Mouse (Mus musculus): Measurements from ENCODE around the gene Dld. TPM values are rescaled to one million over a fixed set of nuclear protein-coding genes. Genes with fewer than 3 reads are reported as not detected.

Dld gene
- polyA plus RNA-seq, 1 experiment, result 60.9 TPM

GRCm38 (mm10) chr12:31294996-31295395 lies 56.3 kb downstream of the Dld start:
- no peak overlapping the region for H3K4me2 ChIP-seq (ENCODE audit: low read depth)
- no peak for TF ChIP-seq POLR2AphosphoS2 (IDR thresholded peaks at IDR 0.05; ENCODE audit: insufficient read length, low read depth)
- TF ChIP-seq MYOD1 (IDR thresholded peaks at IDR 0.05; ENCODE audit: control insufficient read depth in 1 of 3, insufficient read length in 2 of 3, low read depth in 2 of 3), result no peak
- TF ChIP-seq MAX (IDR thresholded peaks at IDR 0.05; ENCODE audit: low read depth), result no peak
- no peak for TF ChIP-seq CEBPB (IDR thresholded peaks at IDR 0.05; ENCODE audit: insufficient read depth, poor library complexity, severe bottlenecking)
- no peak for TF ChIP-seq USF1 (IDR thresholded peaks at IDR 0.05; ENCODE audit: low read depth)
- no peak for TF ChIP-seq TCF12 (IDR thresholded peaks at IDR 0.05; ENCODE audit: insufficient read depth, poor library complexity, severe bottlenecking)
- no peak for TF ChIP-seq POLR2A (IDR thresholded peaks at IDR 0.05; ENCODE audit: insufficient read length, low read depth)
- TF ChIP-seq SRF (IDR thresholded peaks at IDR 0.05; ENCODE audit: control insufficient read depth, insufficient read length, low read depth), result no peak
- TF ChIP-seq MYOG (IDR thresholded peaks at IDR 0.05; ENCODE audit: control insufficient read depth in 1 of 3, insufficient read depth in 1 of 3, insufficient read length in 2 of 3, low read depth in 2 of 3), result no peak
- H3K27me3 ChIP-seq (ENCODE audit: control insufficient read depth, insufficient read depth, insufficient read length), result no peaks in the 10 kb centered on the region
- no peaks in the 10 kb centered on the region for H3K79me2 ChIP-seq (ENCODE audit: control insufficient read depth, insufficient read depth)
- H3K4me3 ChIP-seq, result no peak overlapping the region
- no peak overlapping the region for H3ac ChIP-seq (ENCODE audit: control insufficient read depth, insufficient read length)
- peaks cover 38% of the 10 kb centered on the region for H3K36me3 ChIP-seq (ENCODE audit: control insufficient read depth, insufficient read depth)

GRCm38 (mm10) chr12:31294526-31294925 lies 56.7 kb downstream of the Dld start:
- TF ChIP-seq USF1 (IDR thresholded peaks at IDR 0.05; ENCODE audit: low read depth) (no peak), MYOD1 (IDR thresholded peaks at IDR 0.05; ENCODE audit: control insufficient read depth in 1 of 3, insufficient read length in 2 of 3, low read depth in 2 of 3) (peak in 2 of 3 experiments; percentile 66 to 80), MYOG (IDR thresholded peaks at IDR 0.05; ENCODE audit: control insufficient read depth in 1 of 3, insufficient read depth in 1 of 3, insufficient read length in 2 of 3, low read depth in 2 of 3) (peak; percentile 17 to 83 (median 75))
- Histone ChIP-seq H3K79me2 (ENCODE audit: control insufficient read depth, insufficient read depth) (no peaks in the 10 kb centered on the region), H3K4me3 (no peak overlapping the region), H3K4me2 (ENCODE audit: low read depth) (no peak overlapping the region), H3K36me3 (ENCODE audit: control insufficient read depth, insufficient read depth) (peaks cover 42% of the 10 kb centered on the region), H3K27me3 (ENCODE audit: control insufficient read depth, insufficient read depth, insufficient read length) (no peaks in the 10 kb centered on the region), H3ac (ENCODE audit: control insufficient read depth, insufficient read length) (no peak overlapping the region)

DNA sequence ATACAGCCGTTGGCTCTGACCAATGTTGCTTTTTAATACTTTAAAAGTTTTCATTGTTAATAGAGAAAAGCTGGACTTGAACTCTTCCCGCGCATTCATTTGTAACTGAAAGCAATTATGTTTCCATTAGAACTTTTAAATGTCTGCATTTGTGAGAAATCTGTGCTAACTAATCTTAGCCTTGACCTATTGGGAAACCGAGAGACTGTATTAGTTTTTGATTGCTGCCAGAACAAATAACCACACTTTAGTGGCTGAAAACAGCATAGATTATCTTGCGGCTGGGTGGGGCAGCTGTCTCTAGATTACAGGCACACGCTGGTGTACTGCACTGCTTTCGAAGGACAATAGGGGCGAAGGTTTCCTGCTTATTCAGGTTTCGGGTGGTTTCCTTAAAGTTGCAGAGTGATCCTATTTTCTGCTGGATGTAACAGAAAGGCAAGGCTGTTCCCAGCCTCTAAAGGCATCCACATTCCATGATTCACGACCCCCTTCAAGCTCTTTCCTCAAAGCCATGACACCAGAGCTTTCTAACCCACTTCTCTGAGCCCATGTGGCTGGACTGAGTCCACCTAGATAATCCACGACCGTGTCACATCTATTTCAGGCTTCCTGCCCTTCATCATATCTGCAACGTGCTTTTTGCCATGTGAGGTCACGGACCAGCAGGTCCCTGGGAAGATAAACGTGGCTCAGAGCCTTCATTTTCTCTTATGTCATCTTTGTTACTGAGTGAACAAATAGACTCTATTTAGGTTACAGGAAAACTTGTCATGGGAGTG lies 57.7 kb downstream of the Dld start:
- Histone ChIP-seq H3K4me2 (ENCODE audit: low read depth) (no peak overlapping the region), H3K36me3 (ENCODE audit: control insufficient read depth, insufficient read depth) (peaks cover 42% of the 10 kb centered on the region), H3K79me2 (ENCODE audit: control insufficient read depth, insufficient read depth) (no peaks in the 10 kb centered on the region), H3K27me3 (ENCODE audit: control insufficient read depth, insufficient read depth, insufficient read length) (no peaks in the 10 kb centered on the region), H3K4me3 (no peak overlapping the region), H3ac (ENCODE audit: control insufficient read depth, insufficient read length) (no peak overlapping the region)
- TF ChIP-seq CEBPB (IDR thresholded peaks at IDR 0.05; ENCODE audit: insufficient read depth, poor library complexity, severe bottlenecking), result no peak
- no peak for TF ChIP-seq TCF3 (IDR thresholded peaks at IDR 0.05; ENCODE audit: insufficient read length, low read depth)
- TF ChIP-seq MYOD1 (IDR thresholded peaks at IDR 0.05; ENCODE audit: control insufficient read depth in 1 of 3, insufficient read length in 2 of 3, low read depth in 2 of 3), result no peak
- no peak for TF ChIP-seq TCF12 (IDR thresholded peaks at IDR 0.05; ENCODE audit: insufficient read depth, poor library complexity, severe bottlenecking)
- TF ChIP-seq REST (IDR thresholded peaks at IDR 0.05; ENCODE audit: insufficient read depth, insufficient read length), result no peak
- TF ChIP-seq MAX (IDR thresholded peaks at IDR 0.05; ENCODE audit: low read depth), result no peak
- no peak for TF ChIP-seq POLR2A (IDR thresholded peaks at IDR 0.05; ENCODE audit: insufficient read length, low read depth)
- TF ChIP-seq USF1 (IDR thresholded peaks at IDR 0.05; ENCODE audit: low read depth), result no peak
- no peak for TF ChIP-seq POLR2AphosphoS2 (IDR thresholded peaks at IDR 0.05; ENCODE audit: insufficient read length, low read depth)
- no peak for TF ChIP-seq MYOG (IDR thresholded peaks at IDR 0.05; ENCODE audit: control insufficient read depth in 1 of 3, insufficient read depth in 1 of 3, insufficient read length in 2 of 3, low read depth in 2 of 3)
- TF ChIP-seq SRF (IDR thresholded peaks at IDR 0.05; ENCODE audit: control insufficient read depth, insufficient read length, low read depth), result no peak
- TF ChIP-seq E2F4 (IDR thresholded peaks at IDR 0.05; ENCODE audit: insufficient read depth), result no peak

GRCm38 (mm10) chr12:31290951-31291350 lies 60.3 kb downstream of the Dld start:
- H3K4me2 ChIP-seq (ENCODE audit: low read depth), result peak overlapping the region; percentile 12
- peaks cover 49% of the 10 kb centered on the region for H3K36me3 ChIP-seq (ENCODE audit: control insufficient read depth, insufficient read depth)
- TF ChIP-seq POLR2AphosphoS2 (IDR thresholded peaks at IDR 0.05; ENCODE audit: insufficient read length, low read depth) (no peak), E2F4 (IDR thresholded peaks at IDR 0.05; ENCODE audit: insufficient read depth) (no peak), POLR2A (IDR thresholded peaks at IDR 0.05; ENCODE audit: insufficient read length, low read depth) (no peak), MAX (IDR thresholded peaks at IDR 0.05; ENCODE audit: low read depth) (no peak), CEBPB (IDR thresholded peaks at IDR 0.05; ENCODE audit: insufficient read depth, poor library complexity, severe bottlenecking) (no peak), MYOG (IDR thresholded peaks at IDR 0.05; ENCODE audit: control insufficient read depth in 1 of 3, insufficient read depth in 1 of 3, insufficient read length in 2 of 3, low read depth in 2 of 3) (no peak), REST (IDR thresholded peaks at IDR 0.05; ENCODE audit: insufficient read depth, insufficient read length) (no peak)
- no peak overlapping the region for H3K4me3 ChIP-seq
- no peaks in the 10 kb centered on the region for H3K27me3 ChIP-seq (ENCODE audit: control insufficient read depth, insufficient read depth, insufficient read length)
- H3K79me2 ChIP-seq (ENCODE audit: control insufficient read depth, insufficient read depth), result no peaks in the 10 kb centered on the region
- no peak overlapping the region for H3ac ChIP-seq (ENCODE audit: control insufficient read depth, insufficient read length)

GRCm38 (mm10) chr12:31289046-31289445 lies 62.2 kb downstream of the Dld start:
- TF ChIP-seq REST (IDR thresholded peaks at IDR 0.05; ENCODE audit: insufficient read depth, insufficient read length), result no peak
- TF ChIP-seq SRF (IDR thresholded peaks at IDR 0.05; ENCODE audit: control insufficient read depth, insufficient read length, low read depth), result no peak
- TF ChIP-seq TCF12 (IDR thresholded peaks at IDR 0.05; ENCODE audit: insufficient read depth, poor library complexity, severe bottlenecking), result no peak
- no peak for TF ChIP-seq USF1 (IDR thresholded peaks at IDR 0.05; ENCODE audit: low read depth)
- no peak for TF ChIP-seq POLR2AphosphoS2 (IDR thresholded peaks at IDR 0.05; ENCODE audit: insufficient read length, low read depth)
- no peak for TF ChIP-seq MYOD1 (IDR thresholded peaks at IDR 0.05; ENCODE audit: control insufficient read depth in 1 of 3, insufficient read length in 2 of 3, low read depth in 2 of 3)
- no peak overlapping the region for H3K4me3 ChIP-seq

More at GRCm38 (mm10) chr12:31289046-31289445, 62.2 kb downstream of the Dld start:
- Histone ChIP-seq H3K27me3 (ENCODE audit: control insufficient read depth, insufficient read depth, insufficient read length) (no peaks in the 10 kb centered on the region), H3K79me2 (ENCODE audit: control insufficient read depth, insufficient read depth) (no peaks in the 10 kb centered on the region), H3K36me3 (ENCODE audit: control insufficient read depth, insufficient read depth) (peaks cover 54% of the 10 kb centered on the region), H3ac (ENCODE audit: control insufficient read depth, insufficient read length) (no peak overlapping the region), H3K4me2 (ENCODE audit: low read depth) (no peak overlapping the region)

Measured in myocyte (in vitro differentiated cells).